Comparison of ENCODE assay signal across 10 mouse cellular contexts in genomic region chr15:80850004-80850403, GRCm38 (mm10).
DNase-seq lines count a peak whose midpoint lies in the region; ATAC-seq lines count a peak whose summit lies in the region.
"Had no signal": no experiment of that assay in that cellular context is flagged by ENCODE, and none has a peak within 500 bp of the region (broad histone marks: within the 10 kb centered on the region; RNA-seq: fewer than 3 reads in every experiment).

No protein-coding gene starts in this region.

- no peaks in the 10 kb centered on the region; the same call in 1 of the 2 replicates for H3K36me3 ChIP-seq in kidney, embryonic 14.5 days (ENCODE audit: control insufficient read depth, insufficient read depth, low read length)
- peaks cover 20% of the 10 kb centered on the region; the same call in 1 of the 2 replicates for H3K36me3 ChIP-seq in embryonic facial prominence, embryonic 13.5 days

- 0 out of 2 replicates have a peak overlapping the region, but pooled peaks have one; percentile 27 for H3K27ac ChIP-seq in kidney, embryonic 14.5 days (ENCODE audit: low read depth, low read length)
- peak overlapping the region; percentile 57 for H3K27ac ChIP-seq in embryonic facial prominence, embryonic 13.5 days

- no peaks in the 10 kb centered on the region for H3K4me1 ChIP-seq in kidney, embryonic 14.5 days (ENCODE audit: control insufficient read depth, insufficient read depth, low read length)
- H3K4me1 ChIP-seq in embryonic facial prominence, embryonic 13.5 days = peaks cover 25% of the 10 kb centered on the region

- no peak overlapping the region for H3K4me2 ChIP-seq in kidney, embryonic 14.5 days (replicated peaks; ENCODE audit: low read depth, low read length)
- H3K4me2 ChIP-seq in embryonic facial prominence, embryonic 13.5 days = no peak overlapping the region

- H3K4me3 ChIP-seq in kidney, embryonic 14.5 days (ENCODE audit: low read length) = no peak overlapping the region
- no peak overlapping the region for H3K4me3 ChIP-seq in embryonic facial prominence, embryonic 13.5 days
- H3K4me3 ChIP-seq: erythroblast, embryonic 14.5 days had no signal

- no peak for ATAC-seq in kidney, embryonic 14.5 days (ENCODE audit: low FRiP score, low TSS enrichment)
- ATAC-seq in embryonic facial prominence, embryonic 13.5 days (ENCODE audit: insufficient number of reproducible peaks, insufficient read depth, low FRiP score, low TSS enrichment, low read depth) = no peak

- H3K9ac ChIP-seq in kidney, embryonic 14.5 days (ENCODE audit: low read depth, low read length) = no peak overlapping the region
- H3K9ac ChIP-seq in embryonic facial prominence, embryonic 13.5 days = no peak overlapping the region

- DNase-seq in kidney, adult 11 months = no peak
- peak; percentile 41 for DNase-seq in brain, adult 2 months (ENCODE audit: low read depth, low spot score)
- peak; percentile 14 for DNase-seq in lung, postnatal 14 days
- DNase-seq in spleen, adult 12 weeks (ENCODE audit: low spot score) = no peak
- no peak for DNase-seq in testis, postnatal 10 days (ENCODE audit: low spot score)
- DNase-seq in c-Kit-positive CD71-positive TER-119-positive erythroid progenitor cells, embryonic 14.5 days (ENCODE audit: low spot score) = no peak
- DNase-seq: right cerebral cortex, adult 18-20 months had no signal

- H3K27me3 ChIP-seq in kidney, embryonic 14.5 days (ENCODE audit: control insufficient read depth, insufficient read depth, low read length) = no peaks in the 10 kb centered on the region
- no peaks in the 10 kb centered on the region for H3K27me3 ChIP-seq in embryonic facial prominence, embryonic 13.5 days

- 53% methylated on average over 8 of the region's 8 CpGs for WGBS in kidney, embryonic 14.5 days
- 44% methylated on average over 8 of the region's 8 CpGs for WGBS in embryonic facial prominence, embryonic 13.5 days

- no peaks in the 10 kb centered on the region for H3K9me3 ChIP-seq in kidney, embryonic 14.5 days (ENCODE audit: control insufficient read depth, low read length)
- no peaks in the 10 kb centered on the region for H3K9me3 ChIP-seq in embryonic facial prominence, embryonic 13.5 days

Comparison
In these comparisons a context has a peak if more than half of its experiments do, and no peak if none do; other contexts are left out.
1. DNase-seq: peak in brain, adult 2 months (single experiment) and lung, postnatal 14 days (single experiment); none in kidney, adult 11 months (single experiment), spleen, adult 12 weeks (single experiment), testis, postnatal 10 days (single experiment) and c-Kit-positive CD71-positive TER-119-positive erythroid progenitor cells, embryonic 14.5 days (single experiment).